ENCODE assay signal across 8 mouse cellular contexts in the genomic region with DNA sequence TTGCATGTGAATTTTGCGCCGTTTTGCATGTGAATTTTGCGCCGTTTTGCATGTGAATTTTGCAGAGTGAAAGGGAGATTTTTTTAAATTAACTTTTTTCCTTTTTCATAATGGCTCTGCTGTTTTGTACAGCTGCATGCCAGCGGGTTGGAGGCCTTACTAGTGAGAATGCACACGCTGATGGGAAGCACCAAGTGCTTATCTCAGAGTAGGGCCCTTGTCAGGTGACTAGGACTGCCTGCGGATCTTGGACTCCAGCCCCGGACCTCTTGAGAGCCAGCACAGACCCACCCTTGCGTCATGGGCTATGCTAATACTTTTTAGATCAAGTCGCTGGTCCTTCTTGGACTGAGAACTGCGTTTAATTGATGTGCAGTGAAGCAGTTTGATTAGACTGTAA. TPM values are rescaled to one million over a fixed set of nuclear protein-coding genes. Genes with fewer than 3 reads are reported as not detected.
A peak's percentile ranks its signal among the peaks of the same experiment; 100 is the strongest.
DNase-seq lines count a peak whose midpoint lies in the region; TF ChIP-seq lines count a peak whose summit lies in the region.

No protein-coding gene starts in this region.

- TF ChIP-seq EP300 in CH12.LX (IDR thresholded peaks at IDR 0.05; ENCODE audit: low read length): no peak

- H3K4me2 ChIP-seq in CH12.LX (ENCODE audit: insufficient read depth, low read depth, poor library complexity, severe bottlenecking): peak overlapping the region; percentile 90

- peaks cover 46% of the 10 kb centered on the region for H3K79me2 ChIP-seq in CH12.LX (replicated peaks; ENCODE audit: control insufficient read depth, extremely low read depth, insufficient read depth, poor library complexity, severe bottlenecking)

- TF ChIP-seq POLR2A in CH12.LX (IDR thresholded peaks at IDR 0.05; ENCODE audit: low read depth, low read length): no peak

- H3K4me3 ChIP-seq in CH12.LX (replicated peaks in 1 of 3; ENCODE audit: low read depth in 2 of 3, low read length in 2 of 3, poor library complexity in 1 of 3): peak overlapping the region; percentile 82 to 94 (median 85)

- dilution Hi-C loops in CH12.LX (cut with MboI; ENCODE audit: extremely low pct_ligation_motif_present, extremely low pct_unique_long_range_greater_than_20kb, low sequenced_read_pairs): no loop called here

- TF ChIP-seq RAD21 in CH12.LX (IDR thresholded peaks at IDR 0.05; ENCODE audit: low read depth, low read length): no peak

- H3K9me3 ChIP-seq in CH12.LX (replicated peaks; ENCODE audit: low read length): no peaks in the 10 kb centered on the region

- in situ Hi-C loops in CH12.LX (cut with MboI; ENCODE audit: low pct_ligation_motif_present, low pct_unique_long_range_greater_than_20kb, low sequenced_read_pairs): loop anchor here (5.0 kb wide), 2 partner anchors 47 to 352 kb away; a partner anchor contains a TSS

- peak overlapping the region; percentile 60 for H3K9ac ChIP-seq in CH12.LX (ENCODE audit: insufficient read depth, low read depth)

- DNase-seq in 3T3-L1 (ENCODE audit: low read depth, low spot score) (peak; percentile 66), CH12.LX (ENCODE audit: extremely low read depth) (no peak)
- peak; percentile 48 to 52 for DNase-seq in cerebellum, postnatal 14 days
- DNase-seq in heart, adult 9 months (ENCODE audit: low spot score in 2 of 2): peak; percentile 59 to 78
- DNase-seq in kidney, adult 8-10 months: peak; percentile 37 to 47
- peak; percentile 87 to 90 for DNase-seq in lung, adult 18-20 months
- DNase-seq in retina, embryonic 14.5 days (ENCODE audit: low spot score): peak; percentile 20
- no peak for DNase-seq in layer of hippocampus, adult 9-10 months (ENCODE audit: low spot score)

- no peaks in the 10 kb centered on the region for H3K36me3 ChIP-seq in CH12.LX (replicated peaks in 1 of 2; ENCODE audit: control insufficient read depth in 1 of 2, insufficient read depth in 1 of 2, low read length in 1 of 2)

- no peak for TF ChIP-seq CTCF in CH12.LX (conservative IDR thresholded peaks at IDR 0.05 in 1 of 2, IDR thresholded peaks at IDR 0.05 in 1 of 2; ENCODE audit: low read depth in 2 of 2, low read length in 2 of 2)

- no peaks in the 10 kb centered on the region for H3K27me3 ChIP-seq in CH12.LX (replicated peaks)

- H3K4me1 ChIP-seq in CH12.LX (ENCODE audit: control insufficient read depth in 1 of 2, insufficient read depth in 2 of 2): peaks cover 13 to 61% of the 10 kb centered on the region in 2 experiments

- peak overlapping the region; percentile 55 for H3K27ac ChIP-seq in CH12.LX (ENCODE audit: insufficient read depth, low read depth)

TF ChIP-seq in CH12.LX, 34 proteins besides CTCF, POLR2A, EP300 and RAD21:
- 0 out of 2 replicates have a peak, but pooled peaks have one; percentile 39 for TF ChIP-seq ZMIZ1 (IDR thresholded peaks at IDR 0.05; ENCODE audit: low read depth, low read length)
- TF ChIP-seq SIN3A (IDR thresholded peaks at IDR 0.05; ENCODE audit: low read length): peak; percentile 69
- 0 out of 2 replicates have a peak, but pooled peaks have one; percentile 6 for TF ChIP-seq MEF2A (IDR thresholded peaks at IDR 0.05; ENCODE audit: borderline replicate concordance, low read depth, low read length)
- TF ChIP-seq USF1 (IDR thresholded peaks at IDR 0.05; ENCODE audit: low read depth, low read length): peak; percentile 5
- TF ChIP-seq HCFC1 (IDR thresholded peaks at IDR 0.05; ENCODE audit: low read depth, low read length): no peak
- TF ChIP-seq MXI1 (IDR thresholded peaks at IDR 0.05; ENCODE audit: low read depth, low read length): peak; percentile 36; the same call in 1 of the 2 replicates
- TF ChIP-seq JUND (conservative IDR thresholded peaks at IDR 0.05; ENCODE audit: low read depth, low read length): no peak
- TF ChIP-seq BHLHE40 (IDR thresholded peaks at IDR 0.05; ENCODE audit: low read depth, low read length): peak; percentile 60
TF ChIP-seq in CH12.LX: peak in this region for 6.

RNA-seq across cellular contexts. Expression of a gene that starts 1.1 kb away (rescaled TPM):
- total RNA-seq in CH12.LX (2012; rRNA removed) (18.0 and 18.7 TPM in 2 replicates), CH12.LX (2014; rRNA removed) (12.2 and 13.2 TPM in 2 replicates)
- polyA plus RNA-seq in CH12.LX (2012; ENCODE audit: insufficient read length, low read depth): 34.7 and 38.2 TPM in 2 replicates

RNA-seq across cellular contexts. Expression of a gene that starts 1.1 kb away (rescaled TPM):
- total RNA-seq in CH12.LX (2012; rRNA removed) (0.04 TPM in 2 replicates), CH12.LX (2014; rRNA removed) (not detected in 2 replicates)
- not detected in 2 replicates for polyA plus RNA-seq in CH12.LX (2012; ENCODE audit: insufficient read length, low read depth)

Comparison
In these comparisons a context has a peak if more than half of its experiments do, and no peak if none do; other contexts are left out.
1. DNase-seq: peak in 3T3-L1 (single experiment), cerebellum, postnatal 14 days (2 of 2), heart, adult 9 months (2 of 2), kidney, adult 8-10 months (2 of 2), lung, adult 18-20 months (2 of 2) and retina, embryonic 14.5 days (single experiment); none in CH12.LX (single experiment) and layer of hippocampus, adult 9-10 months (single experiment).